Mouse (Mus musculus): ENCODE measurements around the gene 5330417H12Rik.
A peak's percentile ranks its signal among the peaks of the same experiment; 100 is the strongest.

Gene 5330417H12Rik

GRCm38 (mm10) chr7:107625061-107625460 lies at the start of gene 5330417H12Rik:
TSS of gene 5330417H12Rik (minus strand) at chr7:107625161.
- no peak for ATAC-seq (ENCODE audit: low TSS enrichment)

GRCm38 (mm10) chr7:107668514-107668913 lies 43.6 kb upstream of the 5330417H12Rik start:
- no peak for ATAC-seq (ENCODE audit: low TSS enrichment)

GRCm38 (mm10) chr7:107666262-107666902 lies 41.4 kb upstream of the 5330417H12Rik start:
- 0 out of 2 replicates have a peak, but pooled peaks have one; percentile 3 for ATAC-seq (ENCODE audit: low TSS enrichment)

GRCm38 (mm10) chr7:107665586-107666261 lies 40.8 kb upstream of the 5330417H12Rik start:
- peak; percentile 55 for ATAC-seq (ENCODE audit: low TSS enrichment)

- peak; percentile 58 for ATAC-seq (ENCODE audit: low TSS enrichment)
These were observed 40.2 kb upstream of the 5330417H12Rik start for GRCm38 (mm10) chr7:107665221-107665585.

GRCm38 (mm10) chr7:107664063-107665056 lies 39.4 kb upstream of the 5330417H12Rik start:
- ATAC-seq (ENCODE audit: low TSS enrichment), result no peak

GRCm38 (mm10) chr7:107663621-107664020 lies 38.7 kb upstream of the 5330417H12Rik start:
- ATAC-seq (ENCODE audit: low TSS enrichment), result no peak

- no peak for ATAC-seq (ENCODE audit: low TSS enrichment)
These were observed 36.9 kb upstream of the 5330417H12Rik start for GRCm38 (mm10) chr7:107661843-107662281.

- ATAC-seq (ENCODE audit: low TSS enrichment), result peak; percentile 63
These were observed 36.4 kb upstream of the 5330417H12Rik start for GRCm38 (mm10) chr7:107661189-107661842.

- ATAC-seq (ENCODE audit: low TSS enrichment), result no peak
These were observed 34.4 kb upstream of the 5330417H12Rik start for GRCm38 (mm10) chr7:107659186-107659918.

GRCm38 (mm10) chr7:107656451-107656850 lies 31.5 kb upstream of the 5330417H12Rik start:
- ATAC-seq (ENCODE audit: low TSS enrichment), result no peak

GRCm38 (mm10) chr7:107651821-107652220 lies 26.9 kb upstream of the 5330417H12Rik start:
- no peak for ATAC-seq (ENCODE audit: low TSS enrichment)

- ATAC-seq (ENCODE audit: low TSS enrichment), result no peak
These were observed 25.0 kb upstream of the 5330417H12Rik start for GRCm38 (mm10) chr7:107649990-107650389.

- no peak for ATAC-seq (ENCODE audit: low TSS enrichment)
These were observed 24.2 kb upstream of the 5330417H12Rik start for GRCm38 (mm10) chr7:107648937-107649688.

GRCm38 (mm10) chr7:107644987-107645386 lies 20.0 kb upstream of the 5330417H12Rik start:
- no peak for ATAC-seq (ENCODE audit: low TSS enrichment)

GRCm38 (mm10) chr7:107642586-107643275 lies 17.8 kb upstream of the 5330417H12Rik start:
- no peak for ATAC-seq (ENCODE audit: low TSS enrichment)

GRCm38 (mm10) chr7:107638026-107638425 lies 13.1 kb upstream of the 5330417H12Rik start:
- ATAC-seq (ENCODE audit: low TSS enrichment), result no peak

GRCm38 (mm10) chr7:107637398-107637797 lies 12.4 kb upstream of the 5330417H12Rik start:
- ATAC-seq (ENCODE audit: low TSS enrichment), result no peak

GRCm38 (mm10) chr7:107633201-107633600 lies 8.2 kb upstream of the 5330417H12Rik start:
- no peak for ATAC-seq (ENCODE audit: low TSS enrichment)
